Mouse (Mus musculus): Measurements from ENCODE around the gene Hsd17b11. TPM values are rescaled to one million over a fixed set of nuclear protein-coding genes. Genes with fewer than 3 reads are reported as not detected.

Gene Hsd17b11
- total RNA-seq (2014; fragmentation: Nextera tagmentation) (63.1 and 79.0 TPM in 2 replicates), total RNA-seq (2017) (79.8 and 93.7 TPM in 2 replicates)

DNA sequence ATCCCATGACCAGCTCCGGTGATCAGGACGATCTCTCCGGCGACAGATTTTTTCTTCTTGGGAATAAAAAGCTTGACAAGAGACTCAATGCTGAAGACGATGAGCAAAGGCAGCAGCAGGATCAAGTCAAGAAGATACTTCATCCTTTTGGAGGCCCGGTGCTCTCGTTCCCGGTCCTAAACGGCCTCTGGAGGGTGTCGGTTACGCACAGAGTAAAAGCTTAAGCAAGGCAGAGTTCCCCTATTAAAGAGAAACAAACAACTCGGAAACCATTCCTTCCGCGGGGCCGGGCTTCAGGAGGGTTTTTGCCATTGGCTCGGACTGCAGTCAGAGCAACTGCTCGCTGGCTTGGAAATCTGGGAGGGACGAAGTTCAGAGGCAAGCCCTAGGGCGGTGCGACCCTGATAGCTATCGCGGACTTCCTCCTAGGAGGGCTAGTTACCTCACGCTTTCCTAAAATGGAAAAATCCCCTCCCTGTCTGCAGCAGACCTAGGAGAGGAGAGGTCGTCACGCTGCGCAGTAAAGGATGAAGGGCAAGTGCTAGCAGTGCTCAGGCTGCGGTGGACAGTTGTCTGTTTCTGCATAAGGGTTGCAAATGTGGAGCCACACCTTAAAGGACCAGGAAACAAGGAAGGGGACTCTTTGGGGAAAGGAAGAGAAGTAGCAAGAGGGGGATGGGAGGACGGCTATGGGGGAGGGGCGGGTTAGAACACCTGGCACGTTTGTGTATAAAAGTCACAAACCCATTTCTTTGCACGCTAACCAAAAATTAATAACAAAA is at the start of gene Hsd17b11:
Gene Hsd17b11, minus strand, starts transcription at position 323 of the 782 bp plus-strand sequence.
- ATAC-seq (replicated peaks; ENCODE audit: poor library complexity, severe bottlenecking) = peak; percentile 86

DNA sequence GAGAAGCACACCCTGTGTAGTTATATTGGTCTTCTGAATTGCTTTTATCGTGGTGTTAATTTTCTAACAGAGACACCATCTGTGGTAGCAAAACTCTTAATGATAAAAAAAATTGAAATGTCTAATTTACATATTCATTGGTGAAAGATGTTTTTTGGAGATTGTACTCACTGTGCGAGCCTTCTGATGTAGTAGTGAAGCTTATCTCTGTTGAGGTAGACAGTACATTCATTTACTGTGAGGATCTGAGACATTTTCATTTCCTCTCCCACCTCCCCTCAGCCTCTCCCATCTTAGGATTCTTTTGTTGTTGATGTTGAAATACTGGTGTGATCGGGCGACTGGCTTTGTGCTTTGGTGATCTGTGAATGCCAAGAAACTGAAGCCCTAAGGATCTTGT is 49.3 kb upstream of the Hsd17b11 start:
- ATAC-seq (replicated peaks; ENCODE audit: poor library complexity, severe bottlenecking) = no peak

DNA sequence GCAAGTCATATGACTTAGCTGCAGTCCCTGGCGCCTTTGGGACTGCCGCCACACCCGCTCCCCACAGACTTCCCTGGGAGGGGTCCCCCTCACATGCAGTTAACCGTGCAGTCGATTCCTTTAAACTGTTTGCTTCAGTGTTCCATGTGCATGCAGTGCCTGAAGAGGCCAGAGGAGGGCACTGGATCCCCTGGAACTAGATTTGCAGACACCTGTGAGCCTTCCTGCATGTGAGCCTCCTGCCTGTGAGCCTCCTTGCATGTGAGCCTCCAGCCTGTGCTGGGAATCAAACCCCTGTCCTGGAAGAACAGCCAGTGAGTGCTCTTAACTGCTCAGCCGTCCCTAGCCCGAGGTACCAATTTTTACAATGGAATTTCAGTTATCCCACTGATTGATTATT is 47.0 kb upstream of the Hsd17b11 start:
- peak; percentile 52 for ATAC-seq (replicated peaks; ENCODE audit: poor library complexity, severe bottlenecking)

DNA sequence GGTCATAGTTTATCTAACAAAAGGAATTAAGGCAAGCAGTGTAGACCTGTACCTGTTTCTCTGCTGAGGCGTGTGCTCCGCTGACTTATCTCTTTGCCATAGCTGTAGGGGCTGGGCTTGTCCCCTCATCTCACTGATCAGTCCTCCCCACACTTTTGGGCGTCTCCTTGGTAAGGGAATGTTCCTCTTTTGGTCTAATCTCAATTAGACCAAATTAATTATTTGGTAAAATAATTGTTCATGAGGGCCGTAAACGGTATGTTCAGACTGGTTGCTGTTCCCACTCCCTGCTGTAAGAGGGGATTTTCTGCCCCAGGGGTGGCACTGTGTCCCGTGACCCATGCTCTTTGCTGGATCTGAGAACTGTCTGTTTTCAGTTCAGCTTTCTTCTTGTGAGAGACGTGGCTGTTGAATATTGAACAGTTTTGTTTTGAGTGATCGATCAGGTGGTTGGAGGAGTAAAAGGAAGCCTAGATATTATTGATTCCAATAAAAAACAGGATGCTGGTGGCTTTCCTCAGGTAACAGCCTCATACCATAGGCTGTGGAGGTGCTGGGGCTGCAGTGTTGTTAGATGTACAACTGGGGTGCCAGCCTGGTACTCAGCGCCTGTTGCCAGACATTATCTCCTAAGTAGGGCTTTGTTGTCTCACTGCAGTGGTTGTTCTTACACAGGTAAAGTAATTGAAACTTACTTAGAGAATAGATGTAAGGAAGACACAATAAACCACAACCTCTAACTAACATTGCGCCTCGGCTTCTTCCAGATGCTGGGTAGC is 41.2 kb upstream of the Hsd17b11 start:
- ATAC-seq (replicated peaks; ENCODE audit: poor library complexity, severe bottlenecking) = no peak

DNA sequence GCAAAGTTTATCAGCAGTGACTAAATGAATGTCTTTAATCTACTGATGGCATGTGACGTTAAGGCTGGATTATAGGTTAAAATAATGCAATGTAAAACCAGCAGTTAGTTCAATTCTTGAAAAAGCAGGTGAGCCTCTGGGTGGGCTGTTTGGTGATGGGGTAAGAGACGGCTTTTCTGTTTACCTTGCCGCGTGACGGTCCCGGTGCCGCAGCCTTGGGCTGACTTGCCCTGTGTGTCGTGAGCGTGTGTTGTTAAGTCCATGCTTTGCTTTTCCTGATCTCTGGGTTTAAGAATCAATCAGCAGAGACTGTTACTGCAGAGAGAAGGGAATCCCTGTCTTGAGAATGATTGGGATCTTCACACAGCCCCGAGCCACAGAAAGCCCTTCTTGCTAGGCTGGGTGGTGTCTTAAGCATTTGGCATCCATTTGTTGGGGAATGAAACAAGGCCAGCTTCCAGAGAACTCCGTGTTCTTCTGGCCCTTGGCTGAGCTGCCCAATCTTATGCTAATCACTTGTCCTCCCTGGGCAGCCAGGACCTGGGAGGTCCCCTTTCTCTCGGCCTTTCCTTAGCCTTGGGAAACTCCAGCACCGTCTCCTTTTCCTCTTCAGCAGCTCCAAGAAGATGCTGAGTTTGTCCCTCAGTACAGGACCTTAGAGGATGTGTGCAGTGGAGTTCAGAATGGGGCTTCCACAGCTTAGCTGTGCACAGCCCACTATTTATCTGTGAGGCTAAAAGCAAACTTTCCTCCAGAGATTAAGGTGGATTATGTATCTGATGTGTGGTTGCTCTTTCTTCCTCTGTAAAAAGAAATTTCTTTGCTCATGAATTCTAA is 40.4 kb upstream of the Hsd17b11 start:
- ATAC-seq (replicated peaks; ENCODE audit: poor library complexity, severe bottlenecking) = no peak

DNA sequence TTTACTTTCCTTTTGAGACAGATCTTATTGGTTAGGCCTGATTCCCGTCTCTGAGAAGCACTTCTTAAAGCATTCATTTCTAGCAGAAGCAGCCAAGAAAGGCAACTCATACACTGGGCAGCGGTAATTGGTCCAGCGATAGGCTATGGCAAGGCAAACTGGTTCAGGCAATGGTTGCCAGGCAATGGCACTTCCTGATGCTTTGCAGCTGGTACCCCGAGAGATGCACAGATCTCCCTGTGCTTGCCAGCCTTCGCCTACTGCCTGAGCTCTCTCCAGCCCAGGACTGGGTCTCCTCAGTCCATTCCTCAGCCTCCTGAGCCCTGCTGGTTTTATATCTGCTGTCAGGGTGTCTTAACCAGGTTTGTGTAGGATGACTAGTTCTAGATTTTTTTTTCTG is 38.7 kb upstream of the Hsd17b11 start:
- no peak for ATAC-seq (replicated peaks; ENCODE audit: poor library complexity, severe bottlenecking)

DNA sequence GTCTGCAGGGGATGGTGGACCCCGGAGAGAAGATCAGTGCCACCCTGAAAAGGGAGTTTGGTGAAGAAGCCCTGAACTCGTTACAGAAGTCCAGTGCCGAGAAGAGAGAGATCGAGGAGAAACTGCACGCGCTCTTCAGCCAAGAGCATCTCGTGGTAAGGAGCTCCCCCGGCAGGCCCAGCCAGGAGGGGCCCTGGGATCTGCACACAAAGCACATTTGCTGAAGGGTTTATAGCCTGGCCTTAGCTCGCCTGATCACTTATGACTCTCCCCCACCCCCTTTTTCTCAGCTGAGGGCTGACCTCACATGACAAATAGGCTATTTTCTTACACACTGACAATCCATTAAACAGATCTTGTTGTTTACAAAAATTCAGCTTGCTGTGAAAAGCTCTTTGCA is 37.9 kb upstream of the Hsd17b11 start:
- ATAC-seq (replicated peaks; ENCODE audit: poor library complexity, severe bottlenecking) = no peak

DNA sequence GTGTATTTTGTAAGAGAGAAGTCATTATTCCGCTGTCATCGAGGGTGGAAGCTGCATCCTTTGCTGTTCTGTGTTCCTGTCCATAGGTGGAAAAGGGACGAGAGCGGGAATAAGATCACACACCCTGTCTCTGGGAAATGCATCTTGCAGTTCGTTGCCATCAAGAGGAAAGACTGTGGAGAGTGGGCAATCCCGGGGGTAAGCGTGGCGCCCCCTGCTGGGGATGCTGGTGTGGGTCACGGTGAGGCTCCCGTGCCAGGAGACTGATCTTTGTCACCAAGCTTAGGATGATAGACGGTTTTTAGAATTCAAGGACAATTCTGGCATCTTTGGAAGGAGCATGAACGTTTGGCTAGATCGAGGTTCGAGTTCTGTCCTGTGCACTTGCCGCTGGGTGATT is 36.3 kb upstream of the Hsd17b11 start:
- peak; percentile 87 for ATAC-seq (replicated peaks; ENCODE audit: poor library complexity, severe bottlenecking)

DNA sequence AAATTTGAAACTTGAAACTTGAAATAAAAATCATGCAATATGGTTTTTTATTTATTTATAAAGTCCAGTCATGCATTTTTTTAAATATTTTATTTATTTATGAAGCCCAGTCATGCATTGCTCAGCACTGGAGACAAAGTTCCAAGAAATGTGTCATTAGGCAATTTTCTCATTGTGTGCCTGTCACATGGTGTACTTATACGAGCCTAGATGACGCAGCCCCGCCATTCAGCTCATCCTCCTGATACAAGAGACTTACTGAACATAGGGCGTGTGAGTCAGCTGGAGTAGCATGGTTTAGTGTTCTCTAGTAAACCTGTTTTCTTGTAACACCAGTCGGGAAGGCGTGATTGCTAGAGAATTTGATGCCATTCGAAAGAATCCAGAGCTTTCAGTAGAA is 34.6 kb upstream of the Hsd17b11 start:
- ATAC-seq (replicated peaks; ENCODE audit: poor library complexity, severe bottlenecking) = no peak

DNA sequence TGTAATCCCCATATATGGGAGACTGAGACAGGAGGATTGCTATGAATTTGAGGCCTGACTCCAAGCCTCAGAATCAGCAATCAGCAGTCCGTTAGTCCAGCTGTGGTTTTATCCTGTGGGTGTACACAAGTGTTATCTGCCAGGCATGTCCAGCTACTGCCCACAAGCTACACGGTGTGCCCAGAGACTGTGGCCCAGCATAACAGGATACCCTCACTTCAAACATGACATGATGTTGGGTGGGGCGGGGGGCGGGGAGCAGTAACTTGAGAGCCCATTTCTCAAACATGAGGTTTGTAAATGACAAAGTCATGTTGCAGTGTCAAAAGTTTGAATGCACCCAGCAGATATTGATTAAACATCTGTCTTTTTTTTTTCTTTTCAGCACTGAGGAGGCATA is 34.1 kb upstream of the Hsd17b11 start:
- ATAC-seq (replicated peaks; ENCODE audit: poor library complexity, severe bottlenecking) = no peak

DNA sequence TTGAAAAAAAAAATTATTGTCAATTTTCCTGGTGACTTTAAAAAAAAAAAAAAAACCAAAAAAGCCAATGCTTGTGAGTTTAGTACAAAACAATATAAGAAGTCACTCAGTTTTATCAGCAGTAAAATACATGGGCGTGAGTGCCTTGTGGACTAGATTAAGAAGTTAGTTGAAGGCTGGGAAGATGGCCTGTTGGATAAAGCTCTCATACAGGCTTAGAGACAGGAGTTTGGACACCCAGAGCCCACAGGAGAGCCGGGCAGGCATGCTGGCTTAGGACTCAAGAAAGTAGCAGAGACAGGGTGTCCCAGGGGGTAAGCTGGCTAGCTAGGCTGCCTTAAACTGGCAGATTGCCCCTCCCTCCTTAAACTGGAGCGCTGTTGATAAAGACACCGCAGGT is 33.2 kb upstream of the Hsd17b11 start:
- ATAC-seq (replicated peaks; ENCODE audit: poor library complexity, severe bottlenecking) = no peak

DNA sequence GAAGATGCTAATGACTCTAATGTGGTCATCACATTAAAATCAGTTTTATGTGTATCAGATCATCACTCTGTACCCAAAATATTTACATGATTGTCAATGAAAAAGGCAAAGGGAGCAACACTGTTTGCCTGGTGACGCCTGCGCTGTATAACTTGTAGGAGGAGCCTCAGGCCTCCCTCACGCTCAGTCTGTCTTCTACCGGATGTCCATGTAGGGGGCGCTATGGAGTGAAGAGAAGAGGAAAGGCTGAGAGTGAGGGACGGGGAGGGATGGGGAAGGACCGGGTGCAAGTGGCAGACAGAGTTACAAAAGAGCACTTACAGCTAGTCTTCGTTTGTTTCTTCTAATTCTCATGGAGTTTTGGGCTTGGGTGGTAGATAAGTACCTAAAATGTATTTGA is 31.2 kb upstream of the Hsd17b11 start:
- ATAC-seq (replicated peaks; ENCODE audit: poor library complexity, severe bottlenecking) = peak; percentile 96

DNA sequence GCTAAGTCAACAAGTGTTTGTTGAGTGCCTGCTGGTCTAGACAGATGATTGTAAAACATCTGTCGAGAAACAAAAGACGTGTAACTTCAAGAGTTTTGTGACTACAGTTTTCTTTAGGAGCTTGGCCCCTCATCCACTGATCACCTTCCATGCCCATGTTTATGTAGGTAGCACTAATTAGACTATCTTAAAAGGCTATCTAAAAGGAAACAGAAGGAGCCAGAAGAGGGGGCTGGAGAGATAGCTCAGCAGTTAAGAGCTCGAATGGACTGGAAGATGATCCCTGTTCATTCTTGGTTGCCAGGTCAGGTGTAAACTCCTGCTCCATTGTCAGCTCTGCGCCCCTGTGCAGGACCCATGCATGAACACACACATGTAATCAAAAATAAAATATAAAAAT is 26.4 kb upstream of the Hsd17b11 start:
- no peak for ATAC-seq (replicated peaks; ENCODE audit: poor library complexity, severe bottlenecking)

DNA sequence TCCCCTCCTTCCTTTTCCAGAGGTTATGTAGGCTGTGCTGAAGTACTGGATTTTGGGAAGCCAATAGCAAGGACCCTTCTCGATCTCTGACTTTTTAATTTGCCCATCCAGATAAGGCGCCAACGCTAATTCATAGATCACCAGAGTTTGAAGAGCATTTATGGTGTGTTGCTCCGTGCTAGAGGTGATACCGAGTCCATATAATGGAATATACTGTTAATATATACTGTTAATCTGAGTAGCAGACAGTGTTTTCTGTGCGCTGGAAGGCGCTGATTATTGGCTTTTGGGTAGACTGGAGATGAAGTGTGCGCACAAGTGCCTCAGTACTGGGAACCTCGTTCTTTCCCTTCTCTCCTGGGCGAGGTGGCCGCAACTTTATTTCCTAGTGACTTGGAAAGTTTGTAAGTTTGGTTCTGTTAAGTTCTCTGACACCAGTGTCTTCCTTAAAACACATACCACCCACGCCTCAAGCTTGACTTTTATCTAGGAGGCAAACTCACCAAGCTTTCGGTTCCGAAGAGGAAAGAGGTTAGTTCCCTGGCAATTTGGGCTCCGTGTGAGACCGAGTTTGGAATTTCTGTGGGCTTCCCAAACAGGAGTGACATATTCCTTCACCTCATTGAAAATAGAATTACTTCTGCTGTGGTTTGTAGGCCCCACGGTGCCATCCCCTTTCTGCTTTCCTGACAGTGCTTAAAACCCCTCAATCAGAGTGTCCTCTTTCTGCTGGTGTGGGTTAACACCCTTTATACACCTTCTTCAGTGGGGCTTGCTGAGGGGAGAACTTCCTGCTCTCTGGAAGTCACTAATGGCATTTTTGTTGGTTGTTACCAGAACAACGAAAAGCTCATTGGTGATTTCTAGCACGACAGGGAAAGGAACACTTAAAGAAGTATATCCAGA is 25.7 kb upstream of the Hsd17b11 start:
- ATAC-seq (replicated peaks; ENCODE audit: poor library complexity, severe bottlenecking) = no peak

DNA sequence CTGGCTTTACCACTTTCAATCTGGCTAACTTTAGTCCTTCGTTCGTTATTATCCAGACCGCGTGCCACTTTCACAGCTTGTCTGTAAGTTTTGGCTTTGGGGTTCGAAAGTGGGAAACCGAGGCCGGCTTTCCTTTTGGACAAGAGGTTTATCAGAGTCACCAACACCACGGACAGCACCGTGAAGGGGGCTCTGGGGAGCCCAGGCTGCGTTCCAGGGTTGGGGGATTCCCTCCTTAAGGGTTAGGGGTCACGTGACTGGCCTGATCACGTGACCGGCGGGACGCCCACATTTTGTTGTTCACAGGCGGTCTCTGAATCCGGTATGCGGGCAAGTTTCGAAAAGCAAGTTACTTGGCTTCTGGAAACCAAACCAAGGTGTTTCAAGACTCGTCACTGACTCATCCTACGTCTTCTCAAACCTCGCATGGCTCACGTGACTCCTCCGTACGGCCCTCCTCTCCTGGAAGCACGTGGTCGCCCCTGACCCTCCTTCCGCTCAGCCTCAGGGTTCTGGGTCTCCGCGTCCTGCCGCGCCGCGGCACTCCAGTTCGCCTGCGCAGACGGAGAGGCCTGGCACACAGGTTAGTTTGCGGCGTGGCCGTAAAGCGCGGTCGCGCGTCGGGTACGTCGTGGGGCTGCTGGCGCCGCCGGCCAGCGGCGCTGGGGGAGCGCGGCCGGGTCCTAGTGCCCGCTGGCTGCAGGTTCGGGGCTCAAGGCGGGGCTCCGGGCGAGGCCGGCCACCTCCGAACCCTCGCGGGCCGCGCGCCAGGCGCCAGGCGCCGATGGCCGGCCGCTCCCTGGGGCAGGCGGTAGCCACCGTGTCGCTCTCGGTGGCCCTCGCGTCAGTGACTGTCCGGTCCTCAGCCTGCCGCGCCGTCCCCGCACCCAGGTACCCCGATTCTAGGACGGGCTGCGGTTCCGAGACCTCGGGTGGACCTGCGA is 24.8 kb upstream of the Hsd17b11 start, which contains the start of gene Nudt9:
Gene Nudt9, plus strand, starts transcription at position 51 of the 944 bp plus-strand sequence.
- ATAC-seq (replicated peaks; ENCODE audit: poor library complexity, severe bottlenecking) = peak; percentile 88

DNA sequence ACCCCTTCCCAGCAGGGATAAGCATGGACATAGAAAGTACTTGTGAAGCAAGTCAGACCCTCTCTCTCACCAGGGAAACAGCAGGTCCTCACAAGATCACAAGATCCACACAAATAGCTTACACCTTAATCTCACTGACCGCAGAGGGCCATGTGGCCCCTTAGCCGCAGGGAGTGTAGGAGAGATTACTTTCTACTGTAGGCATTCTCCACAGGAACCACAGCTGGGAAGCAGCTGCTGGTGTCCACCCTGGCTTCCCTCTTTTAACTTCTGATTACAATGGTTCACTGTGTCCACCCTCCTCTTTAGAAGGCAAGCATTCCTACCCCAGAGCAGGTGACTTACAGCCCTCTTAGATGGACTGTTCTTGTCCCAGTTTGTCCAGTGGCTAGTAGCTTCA is 22.0 kb upstream of the Hsd17b11 start:
- ATAC-seq (replicated peaks; ENCODE audit: poor library complexity, severe bottlenecking) = no peak

DNA sequence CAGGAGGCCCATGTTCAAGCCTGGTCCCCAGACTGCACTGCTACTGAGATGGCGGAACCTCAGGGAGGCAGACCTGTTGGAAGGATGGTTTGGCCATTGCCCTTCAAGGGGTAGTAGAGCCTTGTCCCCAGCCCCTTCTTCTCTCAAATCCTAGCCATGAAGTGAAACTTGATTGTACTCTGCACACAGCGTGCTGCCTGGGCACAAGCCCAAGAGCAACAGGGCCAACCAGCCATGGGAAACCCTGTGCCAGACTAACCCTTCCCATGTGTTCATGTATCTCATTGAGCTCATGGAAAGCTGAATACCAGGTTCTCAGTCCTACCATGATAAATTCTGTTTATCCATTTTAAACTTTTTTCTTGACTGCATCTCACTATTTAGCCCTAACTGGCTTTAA is 21.2 kb upstream of the Hsd17b11 start:
- ATAC-seq (replicated peaks; ENCODE audit: poor library complexity, severe bottlenecking) = no peak

DNA sequence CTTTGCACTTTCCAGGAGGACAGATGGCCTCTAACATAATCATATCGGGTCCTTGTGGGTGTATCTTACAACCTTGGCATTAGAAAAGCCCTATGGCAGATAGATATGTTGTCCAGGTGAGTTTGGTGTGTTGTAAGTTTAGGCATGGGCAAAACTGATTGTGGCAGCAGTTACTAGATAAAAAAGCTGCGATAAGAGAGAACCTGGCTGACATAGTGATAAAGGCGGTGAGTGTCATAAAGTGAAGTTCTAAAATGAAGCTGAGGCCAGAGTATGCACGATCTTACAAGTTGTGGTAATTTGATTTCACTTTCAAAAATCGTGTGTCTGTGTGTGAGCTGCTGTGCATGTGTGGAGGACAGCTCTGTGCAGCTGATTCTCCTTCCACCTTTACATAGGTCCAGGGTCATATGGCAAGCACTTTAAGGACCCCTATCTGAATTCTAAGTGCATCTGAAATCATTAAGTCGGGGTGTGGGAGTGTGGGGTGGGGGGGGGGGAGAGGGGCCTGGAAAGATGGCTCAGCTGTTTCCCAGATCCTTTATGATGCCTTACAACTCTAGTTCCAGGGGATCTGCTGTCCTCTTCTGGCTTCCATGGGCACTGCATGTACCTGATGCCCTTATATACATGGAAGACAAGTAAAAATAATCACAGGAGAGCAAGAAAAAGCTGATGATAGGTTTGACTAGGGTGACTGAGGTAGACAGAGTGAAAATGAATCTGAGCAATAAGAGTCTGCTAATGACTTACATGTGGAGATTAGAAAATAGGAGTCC is 17.6 kb upstream of the Hsd17b11 start:
- ATAC-seq (replicated peaks; ENCODE audit: poor library complexity, severe bottlenecking) = peak; percentile 54
